Mouse (Mus musculus) cortical plate, adult 2 months (tissue): ENCODE data around the gene Creb3. TPM values are rescaled to one million over a fixed set of nuclear protein-coding genes. Genes with fewer than 3 reads are reported as not detected.

Experiments used
- H3K27ac ChIP-seq: fragments of 200-500 bp; 2 replicates; pipeline ENCODE4 v1.5.1; 2012; ENCODE audit warnings: low read length, control low read depth, inconsistent platforms; ENCODE audit not compliant: insufficient read depth
- H3K4me1 ChIP-seq: fragments of 200-500 bp; 2 replicates; pipeline ENCODE4 v1.6.1; 2011; ENCODE audit warnings: low read length; ENCODE audit not compliant: control insufficient read depth, insufficient read depth
- H3K4me3 ChIP-seq: fragments of 200-500 bp; 2 replicates; pipeline ENCODE4 v1.5.1; 2011; ENCODE audit warnings: mild to moderate bottlenecking, low read length, control low read depth; ENCODE audit not compliant: insufficient read depth
- CTCF ChIP-seq: fragments of 200-500 bp; IDR thresholded peaks from 2 replicates; pipeline ENCODE4 v1.5.1; 2011; ENCODE audit warnings: mild to moderate bottlenecking, control low read depth, low read length; ENCODE audit not compliant: insufficient read depth; ENCODE audit errors: extremely low read depth
- POLR2A ChIP-seq: fragments of 200-500 bp; IDR thresholded peaks from 2 replicates; pipeline ENCODE4 v1.6.1; 2011; ENCODE audit warnings: mild to moderate bottlenecking, low read length, control low read depth; ENCODE audit not compliant: insufficient read depth; ENCODE audit errors: extremely low read depth
- polyA plus RNA-seq: library from polyadenylated mRNA; depleted of rRNA; stranded (reverse); fragments of >200 nt; gene quantifications from 2 replicates; pipeline ENCODE4 v1.2.3, GENCODE M21; 2012; rRNA removed

The Creb3 gene
- polyA plus RNA-seq, 1 experiment, result 65.9 TPM

DNA sequence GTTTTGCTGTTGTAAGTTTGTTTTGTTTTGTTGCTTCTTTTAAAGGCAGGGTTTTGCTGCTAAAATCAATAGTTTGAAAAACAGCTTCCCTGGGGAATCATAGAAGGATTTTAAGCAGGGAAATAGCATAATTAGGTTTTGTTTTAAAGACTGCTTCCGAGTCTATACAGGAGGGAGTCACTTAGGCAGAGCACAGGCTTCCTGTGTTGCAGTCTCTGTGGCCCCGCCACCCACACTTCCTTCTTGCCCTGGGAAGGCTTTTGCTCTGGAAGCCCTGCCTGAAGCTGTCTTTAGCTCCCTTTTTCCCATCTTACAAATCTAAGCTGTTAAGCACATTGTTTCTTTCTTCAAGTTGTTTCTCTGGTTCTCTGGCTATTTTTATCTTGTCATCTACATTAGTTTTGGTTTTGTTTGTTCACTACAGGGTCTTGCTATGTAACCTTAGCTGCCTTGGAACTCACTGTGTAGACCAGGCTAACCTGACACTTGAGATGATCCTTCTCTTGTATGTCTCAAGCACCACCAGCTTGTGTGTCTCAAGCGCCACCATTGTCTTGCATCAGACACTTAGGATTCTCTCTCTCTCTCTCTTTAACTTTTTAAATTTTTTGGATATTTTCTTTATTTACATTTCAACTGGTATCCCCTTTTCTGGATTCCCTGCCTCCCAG lies 51.1 kb downstream of the Creb3 start:
- no peaks in the 10 kb centered on the region for H3K4me1 ChIP-seq
- H3K27ac ChIP-seq, result no peak overlapping the region
- H3K4me3 ChIP-seq, result no peak overlapping the region
- no peak for TF ChIP-seq POLR2A
- TF ChIP-seq CTCF, result no peak

Other genes starting within 250 kb of the Creb3 start
- gene Rusc2, start 180.4 kb upstream of the Creb3 start, polyA plus RNA-seq, result 50.6 and 53.8 TPM in 2 replicates
- gene Fam166b, start 133.2 kb upstream of the Creb3 start, polyA plus RNA-seq, result 1.8 and 1.9 TPM in 2 replicates
- 77.0 and 78.5 TPM in 2 replicates for gene Tesk1, start 120.4 kb upstream of the Creb3 start, polyA plus RNA-seq
- 1.0 and 1.8 TPM in 2 replicates for gene Cd72, start 107.7 kb upstream of the Creb3 start, polyA plus RNA-seq
- 0.08 TPM in 1 of 2 replicates, not detected in the other for gene Sit1, start 78.6 kb upstream of the Creb3 start, polyA plus RNA-seq
- gene Ccdc107, start 69.4 kb upstream of the Creb3 start, polyA plus RNA-seq, result 75.7 and 82.6 TPM in 2 replicates
- gene Arhgef39, start 62.6 kb upstream of the Creb3 start, polyA plus RNA-seq, result 0.55 and 2.7 TPM in 2 replicates
- 0.32 and 0.61 TPM in 2 replicates for gene Car9, start 55.4 kb upstream of the Creb3 start, polyA plus RNA-seq
- gene Tpm2, start 38.6 kb upstream of the Creb3 start, polyA plus RNA-seq, result 10.4 and 12.5 TPM in 2 replicates
- 44.3 and 46.5 TPM in 2 replicates for gene Tln1, start 359 bp downstream of the Creb3 start, polyA plus RNA-seq
- 35.7 and 38.8 TPM in 2 replicates for gene Rgp1, start 16.4 kb downstream of the Creb3 start, polyA plus RNA-seq
- 96.7 and 105 TPM in 2 replicates for gene Gba2, start 16.5 kb downstream of the Creb3 start, polyA plus RNA-seq
- gene Msmp, start 22.2 kb downstream of the Creb3 start, polyA plus RNA-seq, result 0.15 and 0.34 TPM in 2 replicates
- 115 and 129 TPM in 2 replicates for gene Npr2, start 69.6 kb downstream of the Creb3 start, polyA plus RNA-seq
- 2.3 and 2.6 TPM in 2 replicates for gene Spag8, start 91.3 kb downstream of the Creb3 start, polyA plus RNA-seq
- 81.7 and 84.5 TPM in 2 replicates for gene Hint2, start 94.1 kb downstream of the Creb3 start, polyA plus RNA-seq
- gene Tmem8b, start 106.6 kb downstream of the Creb3 start, polyA plus RNA-seq, result 36.2 and 36.6 TPM in 2 replicates
- gene Fam221b, start 106.8 kb downstream of the Creb3 start, polyA plus RNA-seq, result 1.0 TPM in 2 replicates
- not detected in 2 replicates for gene Olfr70, start 138.5 kb downstream of the Creb3 start, polyA plus RNA-seq
- gene Olfr71, start 147.9 kb downstream of the Creb3 start, polyA plus RNA-seq, result not detected in 2 replicates
- 1.8 and 2.3 TPM in 2 replicates for gene Hrct1, start 164.9 kb downstream of the Creb3 start, polyA plus RNA-seq
- 0.89 and 1.1 TPM in 2 replicates for gene Spaar, start 167.7 kb downstream of the Creb3 start, polyA plus RNA-seq
- 0.11 TPM in 1 of 2 replicates, not detected in the other for gene Olfr159, start 208.7 kb downstream of the Creb3 start, polyA plus RNA-seq